Mouse (Mus musculus): ENCODE data around the gene Klhl35.

Klhl35 gene

GRCm38 (mm10) chr7:99454044-99454443 is 11.8 kb upstream of the Klhl35 start:
- DNase-seq, result no peak

GRCm38 (mm10) chr7:99458849-99459248 is 7.0 kb upstream of the Klhl35 start:
- DNase-seq, result no peak

- no peak for DNase-seq
Observed at GRCm38 (mm10) chr7:99459888-99460652, 5.7 kb upstream of the Klhl35 start.

- no peak for DNase-seq
Observed at GRCm38 (mm10) chr7:99463120-99463519, 2.7 kb upstream of the Klhl35 start.

- peak; percentile 79 for DNase-seq
Observed at GRCm38 (mm10) chr7:99467916-99468282, 2.1 kb downstream of the Klhl35 start.

GRCm38 (mm10) chr7:99468283-99469132 is 2.7 kb downstream of the Klhl35 start:
- DNase-seq, result peak; percentile 88

GRCm38 (mm10) chr7:99469680-99470405 is 4.0 kb downstream of the Klhl35 start:
- DNase-seq, result peak; percentile 84

- no peak for DNase-seq
Observed at GRCm38 (mm10) chr7:99471578-99471977, 5.8 kb downstream of the Klhl35 start.

GRCm38 (mm10) chr7:99473638-99474407 is 8.0 kb downstream of the Klhl35 start:
- DNase-seq, result no peak

GRCm38 (mm10) chr7:99474836-99475561 is 9.2 kb downstream of the Klhl35 start:
- DNase-seq, result peak; percentile 82

GRCm38 (mm10) chr7:99475562-99475911 is 9.7 kb downstream of the Klhl35 start:
- no peak for DNase-seq

- DNase-seq, result no peak
Observed at GRCm38 (mm10) chr7:99476558-99477114, 10.8 kb downstream of the Klhl35 start.

- DNase-seq, result no peak
Observed at GRCm38 (mm10) chr7:99477235-99477634, 11.4 kb downstream of the Klhl35 start.

- no peak for DNase-seq
Observed at GRCm38 (mm10) chr7:99482637-99483036, 16.8 kb downstream of the Klhl35 start.

- DNase-seq, result peak; percentile 97
Observed at GRCm38 (mm10) chr7:99483271-99483923, 17.6 kb downstream of the Klhl35 start, which contains the start of gene Rps3. Gene Rps3, minus strand, starts transcription at chr7:99483738.

- DNase-seq, result no peak
Observed at GRCm38 (mm10) chr7:99483924-99484319, 18.1 kb downstream of the Klhl35 start.

- no peak for DNase-seq
Observed at GRCm38 (mm10) chr7:99484679-99485078, 18.9 kb downstream of the Klhl35 start.

GRCm38 (mm10) chr7:99489708-99490107 is 23.9 kb downstream of the Klhl35 start:
- no peak for DNase-seq

GRCm38 (mm10) chr7:99499128-99499527 is 33.3 kb downstream of the Klhl35 start:
- DNase-seq, result peak; percentile 72

- peak; percentile 90 for DNase-seq
Observed at GRCm38 (mm10) chr7:99500201-99500600, 34.4 kb downstream of the Klhl35 start.

GRCm38 (mm10) chr7:99500655-99501054 is 34.9 kb downstream of the Klhl35 start:
- peak; percentile 32 for DNase-seq
